Mouse (Mus musculus) myocyte (in vitro differentiated cells): ENCODE measurements around the gene Ptpn1. TPM values are rescaled to one million over a fixed set of nuclear protein-coding genes. Genes with fewer than 3 reads are reported as not detected.

Source experiments
- H3K27me3 ChIP-seq: one replicate; pipeline ENCODE4 v1.6.1; 2011; ENCODE audit not compliant: control insufficient read depth, insufficient read depth, insufficient read length
- H3K36me3 ChIP-seq: one replicate; pipeline ENCODE4 v1.6.1; 2011; ENCODE audit not compliant: control insufficient read depth, insufficient read depth
- H3K4me2 ChIP-seq: one replicate; pipeline ENCODE4 v1.6.1; 2011; ENCODE audit warnings: low read depth, control low read depth
- H3K4me3 ChIP-seq: one replicate; pipeline ENCODE4 v1.5.1; 2011; ENCODE audit warnings: mild to moderate bottlenecking, control low read depth, moderate library complexity
- H3K79me2 ChIP-seq: one replicate; pipeline ENCODE4 v1.6.1; 2011; ENCODE audit not compliant: control insufficient read depth, insufficient read depth
- H3ac ChIP-seq: one replicate; pipeline ENCODE4 v1.6.1; 2011; ENCODE audit not compliant: control insufficient read depth, insufficient read length
- CEBPB ChIP-seq: IDR thresholded peaks from 2 replicates; pipeline ENCODE4 v1.6.1; 2011; ENCODE audit warnings: mild to moderate bottlenecking, moderate library complexity; ENCODE audit not compliant: poor library complexity, insufficient read depth, severe bottlenecking
- E2F4 ChIP-seq: IDR thresholded peaks from one replicate; pipeline ENCODE4 v1.6.1; 2011; ENCODE audit warnings: mild to moderate bottlenecking, control low read depth, moderate library complexity; ENCODE audit not compliant: insufficient read depth
- MAX ChIP-seq: IDR thresholded peaks from one replicate; pipeline ENCODE4 v1.6.1; 2011; ENCODE audit warnings: low read depth, mild to moderate bottlenecking, control low read depth
- MYOD1 ChIP-seq, 3 experiments: IDR thresholded peaks; one replicate each; pipeline ENCODE4 v1.6.1; 2011; ENCODE audit warnings: control low read depth in 2 of 3, low read depth in 2 of 3, mild to moderate bottlenecking in 2 of 3, moderate library complexity in 1 of 3; ENCODE audit not compliant: insufficient read length in 2 of 3, control insufficient read depth in 1 of 3
- MYOG ChIP-seq, 3 experiments: IDR thresholded peaks; one replicate each; pipeline ENCODE4 v1.6.1; 2011; ENCODE audit warnings: control low read depth in 2 of 3, low read depth in 2 of 3, mild to moderate bottlenecking in 2 of 3; ENCODE audit not compliant: insufficient read length in 2 of 3, control insufficient read depth in 1 of 3, insufficient read depth in 1 of 3
- POLR2A ChIP-seq: IDR thresholded peaks from one replicate; pipeline ENCODE4 v1.6.1; 2011; ENCODE audit warnings: low read depth, mild to moderate bottlenecking, control low read depth, moderate library complexity; ENCODE audit not compliant: insufficient read length
- POLR2AphosphoS2 ChIP-seq: IDR thresholded peaks from one replicate; pipeline ENCODE4 v1.6.1; 2011; ENCODE audit warnings: low read depth, control low read depth; ENCODE audit not compliant: insufficient read length
- REST ChIP-seq: IDR thresholded peaks from one replicate; pipeline ENCODE4 v1.6.1; 2011; ENCODE audit warnings: mild to moderate bottlenecking, control low read depth, moderate library complexity; ENCODE audit not compliant: insufficient read depth, insufficient read length
- SRF ChIP-seq: IDR thresholded peaks from one replicate; pipeline ENCODE4 v1.6.1; 2011; ENCODE audit warnings: low read depth; ENCODE audit not compliant: control insufficient read depth, insufficient read length
- TCF12 ChIP-seq: IDR thresholded peaks from one replicate; pipeline ENCODE4 v1.6.1; 2011; ENCODE audit warnings: mild to moderate bottlenecking, control low read depth; ENCODE audit not compliant: poor library complexity, insufficient read depth, severe bottlenecking
- TCF3 ChIP-seq: IDR thresholded peaks from one replicate; pipeline ENCODE4 v1.6.1; 2011; ENCODE audit warnings: low read depth, control low read depth; ENCODE audit not compliant: insufficient read length
- USF1 ChIP-seq: IDR thresholded peaks from one replicate; pipeline ENCODE4 v1.6.1; 2011; ENCODE audit warnings: low read depth, mild to moderate bottlenecking, control low read depth, moderate library complexity
- polyA plus RNA-seq: library from polyadenylated mRNA; unstranded; fragments of >200 nt; fragmentation: generic; extraction: Trizol; gene quantifications from one replicate; pipeline ENCODE4 v1.2.1, GENCODE M21; 2012; ENCODE audit warnings: missing spikeins

The Ptpn1 gene
- polyA plus RNA-seq: 45.0 TPM

DNA sequence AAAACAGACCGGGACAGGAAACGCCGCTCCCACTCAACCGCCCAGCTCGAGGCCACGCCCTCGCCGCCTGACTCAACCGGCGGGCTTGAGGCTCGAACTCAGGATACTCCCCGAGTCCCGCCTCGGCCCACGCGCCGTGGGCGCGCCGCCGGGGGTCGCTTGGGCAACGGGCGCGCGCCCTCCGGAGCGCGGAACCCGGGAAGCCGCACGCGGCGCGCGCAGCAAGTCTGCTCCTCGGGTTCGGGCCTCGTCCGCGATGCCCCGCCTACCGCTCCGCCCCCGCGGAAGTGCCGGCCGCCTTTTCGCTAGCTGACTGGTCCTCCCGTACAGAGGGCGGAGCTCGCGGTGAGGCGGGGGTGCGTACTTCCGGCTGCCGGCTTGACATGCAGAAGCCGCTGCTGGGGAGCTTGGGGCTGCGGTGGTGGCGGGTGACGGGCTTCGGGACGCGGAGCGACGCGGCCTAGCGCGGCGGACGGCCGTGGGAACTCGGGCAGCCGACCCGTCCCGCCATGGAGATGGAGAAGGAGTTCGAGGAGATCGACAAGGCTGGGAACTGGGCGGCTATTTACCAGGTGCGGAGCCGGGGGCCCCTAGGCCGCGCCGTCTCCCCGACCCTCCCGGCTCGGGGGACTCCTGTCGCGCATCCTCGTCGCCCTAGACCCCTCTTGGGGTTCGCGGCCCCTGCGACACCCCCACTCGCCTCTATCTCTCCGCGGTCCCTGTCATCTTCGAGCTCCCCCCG, at the start of gene Ptpn1:
Gene Ptpn1 (plus strand): TSS at position 73 of the 742 bp plus-strand sequence.
- peak within 1 kb of the TSS; percentile 81 for H3K4me3 ChIP-seq
- H3K27me3 ChIP-seq: no peaks in the 10 kb centered on the region
- no peaks in the 10 kb centered on the region for H3K36me3 ChIP-seq
- TF ChIP-seq CEBPB: no peak
- peak; percentile 79 for TF ChIP-seq POLR2AphosphoS2
- peak in 1 of 3 experiments; percentile 33 for TF ChIP-seq MYOG (IDR thresholded peaks at IDR 0.05; ENCODE audit: control insufficient read depth in 1 of 3, insufficient read depth in 1 of 3, insufficient read length in 2 of 3, low read depth in 2 of 3)
- TF ChIP-seq USF1: no peak
- TF ChIP-seq MYOD1 (IDR thresholded peaks at IDR 0.05; ENCODE audit: control insufficient read depth in 1 of 3, insufficient read length in 2 of 3, low read depth in 2 of 3): peak in 1 of 3 experiments; percentile 30
- no peak for TF ChIP-seq SRF
- TF ChIP-seq E2F4: no peak
- no peak for TF ChIP-seq REST
- TF ChIP-seq POLR2A: peak; percentile 96
- TF ChIP-seq TCF12: no peak
- TF ChIP-seq TCF3: no peak
- no peak for TF ChIP-seq MAX
- H3ac ChIP-seq: peak within 1 kb of the TSS; percentile 75
- H3K79me2 ChIP-seq: peaks cover 47% of the 10 kb centered on the region
- peak within 1 kb of the TSS; percentile 98 for H3K4me2 ChIP-seq

DNA sequence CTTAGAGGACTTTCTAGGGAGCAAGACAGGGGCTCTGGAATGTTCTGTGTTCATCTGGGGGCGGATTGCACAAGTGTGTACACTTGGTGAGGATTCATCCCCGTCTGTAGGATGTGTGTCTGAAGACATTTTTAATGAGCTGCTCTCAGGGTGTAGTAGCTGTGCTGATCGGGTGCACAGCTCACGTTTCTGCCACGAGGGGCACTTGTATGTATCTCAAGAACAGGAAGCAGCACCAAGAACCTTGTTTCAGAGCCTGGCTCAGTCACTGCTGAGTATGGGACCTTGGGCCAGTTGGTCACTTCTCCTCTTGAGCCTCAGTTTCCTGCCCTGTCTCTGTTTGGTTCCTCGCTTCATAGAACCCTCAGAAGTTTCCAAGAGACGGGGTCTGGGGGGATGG, 45.4 kb upstream of the Ptpn1 start:
- no peak overlapping the region for H3K4me3 ChIP-seq
- H3K79me2 ChIP-seq: no peaks in the 10 kb centered on the region
- H3K27me3 ChIP-seq: no peaks in the 10 kb centered on the region
- H3K4me2 ChIP-seq: no peak overlapping the region
- no peak overlapping the region for H3ac ChIP-seq
- TF ChIP-seq CEBPB (peak; percentile 41; the same call in 1 of the 2 replicates), TCF12 (no peak)
- H3K36me3 ChIP-seq: no peaks in the 10 kb centered on the region

DNA sequence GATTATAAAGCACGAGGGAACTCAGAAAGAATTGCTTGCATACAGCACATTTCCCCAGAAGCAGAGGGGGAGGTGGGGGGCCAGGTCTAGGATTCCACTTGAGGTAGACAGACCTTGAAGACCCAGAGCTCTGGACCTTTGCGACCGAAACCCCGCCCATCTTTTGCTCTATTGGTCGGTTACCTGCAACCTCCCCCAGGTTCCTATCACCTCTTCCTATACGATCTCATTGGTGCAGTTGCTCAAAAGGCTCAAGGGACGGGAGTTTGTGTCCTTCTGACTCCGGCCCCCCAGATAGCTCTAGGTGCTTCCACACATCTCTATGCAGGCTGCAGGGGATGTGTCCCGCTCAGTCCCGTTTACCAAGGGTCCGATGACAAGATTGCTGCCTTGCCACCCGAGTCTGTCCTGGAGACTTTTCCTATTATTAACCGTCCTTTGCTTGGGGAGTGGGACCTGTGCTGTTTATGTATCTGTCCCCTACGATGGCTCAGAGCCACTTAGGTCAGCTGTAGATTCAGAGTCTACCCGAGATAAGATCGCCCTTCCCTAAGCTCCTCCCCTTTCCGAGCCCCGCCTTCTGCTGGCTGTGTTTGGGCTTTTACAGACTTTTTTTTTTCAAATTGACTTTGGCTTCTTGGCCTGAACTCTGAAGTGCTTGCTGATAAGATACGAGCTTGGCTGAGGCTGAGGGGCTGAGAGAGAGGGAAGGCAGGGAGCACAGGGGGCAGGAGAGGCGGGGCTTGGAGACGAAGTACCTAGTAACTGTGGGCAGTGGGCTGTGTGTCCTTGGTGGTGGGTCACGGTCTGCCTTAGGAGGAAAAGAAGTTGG, 44.1 kb upstream of the Ptpn1 start:
- no peaks in the 10 kb centered on the region for H3K79me2 ChIP-seq
- H3ac ChIP-seq: no peak overlapping the region
- H3K4me2 ChIP-seq: no peak overlapping the region
- no peaks in the 10 kb centered on the region for H3K27me3 ChIP-seq
- no peak overlapping the region for H3K4me3 ChIP-seq
- no peaks in the 10 kb centered on the region for H3K36me3 ChIP-seq
- TF ChIP-seq MAX (no peak), SRF (no peak), REST (no peak), POLR2A (no peak), MYOD1 (IDR thresholded peaks at IDR 0.05; ENCODE audit: control insufficient read depth in 1 of 3, insufficient read length in 2 of 3, low read depth in 2 of 3) (no peak), MYOG (IDR thresholded peaks at IDR 0.05; ENCODE audit: control insufficient read depth in 1 of 3, insufficient read depth in 1 of 3, insufficient read length in 2 of 3, low read depth in 2 of 3) (no peak), TCF3 (no peak), POLR2AphosphoS2 (no peak), CEBPB (no peak), USF1 (no peak), TCF12 (no peak), E2F4 (no peak)

DNA sequence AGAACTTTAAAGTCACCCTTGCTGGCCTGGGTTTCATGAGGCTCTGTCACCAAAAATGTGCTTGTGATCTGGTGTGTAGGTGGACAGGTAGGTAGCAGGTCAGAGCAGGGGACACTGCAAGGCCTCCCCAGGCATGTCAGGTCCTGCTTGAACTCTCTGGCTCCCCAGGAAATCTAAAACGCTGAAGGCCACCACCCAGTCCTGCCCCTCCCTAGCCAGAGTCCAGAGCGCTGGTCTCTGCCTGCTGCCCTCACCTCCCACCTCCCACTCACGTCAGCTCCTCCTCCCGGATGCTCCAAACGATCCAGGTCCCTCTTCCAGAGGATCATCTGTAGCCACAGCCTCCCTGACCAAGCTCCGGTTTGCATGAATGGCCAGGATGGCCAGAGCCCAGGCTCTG, 43.0 kb upstream of the Ptpn1 start:
- H3ac ChIP-seq: no peak overlapping the region
- no peaks in the 10 kb centered on the region for H3K79me2 ChIP-seq
- no peaks in the 10 kb centered on the region for H3K27me3 ChIP-seq
- H3K36me3 ChIP-seq: no peaks in the 10 kb centered on the region
- no peak overlapping the region for H3K4me3 ChIP-seq
- TF ChIP-seq REST: no peak
- TF ChIP-seq MYOD1 (IDR thresholded peaks at IDR 0.05; ENCODE audit: control insufficient read depth in 1 of 3, insufficient read length in 2 of 3, low read depth in 2 of 3): no peak
- no peak for TF ChIP-seq USF1
- H3K4me2 ChIP-seq: no peak overlapping the region

DNA sequence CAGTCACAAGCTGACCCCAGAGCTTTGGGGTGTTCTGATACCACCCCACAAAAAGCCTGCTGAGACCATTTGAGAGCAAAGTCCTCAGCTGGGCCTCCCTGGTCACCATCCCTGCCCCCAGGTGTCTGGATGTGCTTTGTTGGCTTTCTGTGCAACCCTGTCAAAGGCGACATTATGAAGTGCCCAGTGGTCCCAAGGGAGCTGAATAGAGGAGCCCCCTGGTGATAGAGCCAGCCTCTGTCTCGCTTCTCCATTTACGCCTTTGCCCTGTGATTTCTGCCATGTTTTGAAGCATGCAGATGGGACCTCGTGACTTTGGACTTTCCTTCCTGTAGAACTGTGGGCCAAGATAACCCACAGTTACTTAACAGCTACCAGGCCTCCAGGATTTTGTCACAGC, 42.0 kb upstream of the Ptpn1 start:
- TF ChIP-seq USF1 (no peak), CEBPB (no peak), POLR2AphosphoS2 (no peak), REST (no peak), SRF (no peak), TCF12 (no peak)
- Histone ChIP-seq H3K4me3 (no peak overlapping the region), H3K4me2 (no peak overlapping the region), H3K36me3 (no peaks in the 10 kb centered on the region), H3K27me3 (no peaks in the 10 kb centered on the region), H3ac (no peak overlapping the region), H3K79me2 (no peaks in the 10 kb centered on the region)
